Mouse (Mus musculus): ENCODE measurements around the gene Zfp449.

The Zfp449 gene

GRCm38 (mm10) chrX:56346176-56346931, at the start of gene Zfp449:
Zfp449 (plus strand) TSS chrX:56346400.
- DNase-seq (ENCODE audit: low spot score in 2 of 2), result peak; percentile 19 to 44

GRCm38 (mm10) chrX:56307597-56307996, 38.6 kb upstream of the Zfp449 start:
- no peak for DNase-seq (ENCODE audit: low spot score in 2 of 2)

GRCm38 (mm10) chrX:56312813-56313212, 33.4 kb upstream of the Zfp449 start:
- DNase-seq (ENCODE audit: low spot score in 2 of 2), result no peak

- DNase-seq (ENCODE audit: low spot score in 2 of 2), result no peak
Measured at GRCm38 (mm10) chrX:56322096-56322495, 24.1 kb upstream of the Zfp449 start.

GRCm38 (mm10) chrX:56322731-56323130, 23.5 kb upstream of the Zfp449 start:
- no peak for DNase-seq (ENCODE audit: low spot score in 2 of 2)

GRCm38 (mm10) chrX:56332046-56332445, 14.2 kb upstream of the Zfp449 start:
- DNase-seq (ENCODE audit: low spot score in 2 of 2), result no peak

- no peak for DNase-seq (ENCODE audit: low spot score in 2 of 2)
Measured at GRCm38 (mm10) chrX:56340305-56340704, 5.9 kb upstream of the Zfp449 start.

GRCm38 (mm10) chrX:56342921-56343320, 3.3 kb upstream of the Zfp449 start:
- DNase-seq (ENCODE audit: low spot score in 2 of 2), result no peak

- DNase-seq (ENCODE audit: low spot score in 2 of 2), result no peak
Measured at GRCm38 (mm10) chrX:56346932-56347253, 693 bp downstream of the Zfp449 start.

- peak; percentile 7 to 13 for DNase-seq (ENCODE audit: low spot score in 2 of 2)
Measured at GRCm38 (mm10) chrX:56374431-56375128, 28.4 kb downstream of the Zfp449 start, which contains the start of gene Smim10l2a. Smim10l2a (plus strand) TSS chrX:56374586.

- no peak for DNase-seq (ENCODE audit: low spot score in 2 of 2)
Measured at GRCm38 (mm10) chrX:56380852-56381251, 34.7 kb downstream of the Zfp449 start.

GRCm38 (mm10) chrX:56384142-56384541, 37.9 kb downstream of the Zfp449 start:
- no peak for DNase-seq (ENCODE audit: low spot score in 2 of 2)

- DNase-seq (ENCODE audit: low spot score in 2 of 2), result no peak
Measured at GRCm38 (mm10) chrX:56404646-56405045, 58.4 kb downstream of the Zfp449 start.

- no peak for DNase-seq (ENCODE audit: low spot score in 2 of 2)
Measured at GRCm38 (mm10) chrX:56405482-56405881, 59.3 kb downstream of the Zfp449 start.

- no peak for DNase-seq (ENCODE audit: low spot score in 2 of 2)
Measured at GRCm38 (mm10) chrX:56406128-56406527, 59.9 kb downstream of the Zfp449 start.

Measured in spleen, postnatal 14 days (tissue).